Mouse (Mus musculus): ENCODE results near the gene Fastkd3.
"Not testable (repeated sequence)": the region's sequence is repeated elsewhere in the genome, so short reads cannot be mapped to it uniquely, and the experiment has no call there.

The Fastkd3 gene

DNA sequence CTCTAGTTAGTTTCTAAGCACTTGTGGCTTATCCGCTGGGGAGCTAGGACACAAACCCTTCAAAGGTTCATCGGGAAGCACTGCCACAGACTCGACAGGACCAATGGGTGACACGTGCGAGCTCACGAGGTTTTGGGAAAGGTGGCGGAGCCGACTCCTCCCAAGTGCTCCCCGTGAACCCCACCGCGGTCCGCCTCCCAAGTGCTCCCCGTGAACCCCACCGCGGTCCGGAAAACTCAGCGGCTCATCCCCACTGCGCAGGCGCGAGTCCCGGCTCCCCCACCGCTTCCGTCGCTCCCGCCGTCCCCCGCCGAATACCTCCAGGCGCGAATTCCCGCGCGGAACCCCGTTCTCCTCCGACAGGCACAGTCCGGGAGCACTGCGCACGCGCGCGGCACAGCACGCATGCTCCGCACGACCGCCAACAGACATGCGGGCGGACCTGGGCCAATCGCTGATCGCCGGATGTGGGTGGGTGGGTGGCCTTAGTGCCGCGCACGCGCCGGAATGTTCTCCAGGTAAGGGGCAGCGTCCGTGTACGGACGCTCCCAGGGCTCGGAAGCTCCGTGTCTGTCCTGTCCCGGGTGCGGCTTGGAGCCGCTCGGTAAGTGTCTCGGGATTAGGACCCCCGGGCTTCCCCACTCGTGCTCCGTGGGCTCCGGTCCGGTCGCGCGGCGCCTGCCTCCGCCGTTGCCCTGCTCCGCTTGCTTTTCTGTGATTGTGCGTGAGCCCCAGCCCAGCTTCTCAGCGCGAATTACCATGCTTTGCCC is at the start of gene Fastkd3, which contains the start of gene Mtrr:
Gene Fastkd3 (plus strand): TSS at position 488 of the 770 bp plus-strand sequence.
Gene Mtrr (minus strand): TSS at position 403 of the 770 bp plus-strand sequence.
- peak; percentile 95 to 97 for DNase-seq

DNA sequence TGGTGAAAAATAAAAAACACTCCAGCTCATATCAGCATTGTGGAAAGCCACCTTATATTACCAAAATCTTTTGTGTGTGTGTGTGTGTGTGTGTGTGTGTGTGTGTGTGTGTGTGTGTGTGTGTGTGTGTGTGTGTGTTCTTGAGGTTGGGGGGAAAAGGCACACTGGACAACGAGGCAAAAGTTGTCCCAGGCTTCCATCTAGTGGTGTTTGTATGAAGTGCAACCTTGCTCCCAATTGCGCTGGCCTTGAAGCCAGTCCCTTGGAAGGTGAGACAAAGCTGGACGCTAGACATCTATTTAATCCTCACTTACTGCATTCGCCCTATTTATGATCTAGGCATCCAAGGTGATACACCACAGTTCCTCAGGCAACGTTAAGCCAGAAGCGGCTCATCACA is 28.6 kb upstream of the Fastkd3 start:
- DNase-seq, result not testable (repeated sequence)

DNA sequence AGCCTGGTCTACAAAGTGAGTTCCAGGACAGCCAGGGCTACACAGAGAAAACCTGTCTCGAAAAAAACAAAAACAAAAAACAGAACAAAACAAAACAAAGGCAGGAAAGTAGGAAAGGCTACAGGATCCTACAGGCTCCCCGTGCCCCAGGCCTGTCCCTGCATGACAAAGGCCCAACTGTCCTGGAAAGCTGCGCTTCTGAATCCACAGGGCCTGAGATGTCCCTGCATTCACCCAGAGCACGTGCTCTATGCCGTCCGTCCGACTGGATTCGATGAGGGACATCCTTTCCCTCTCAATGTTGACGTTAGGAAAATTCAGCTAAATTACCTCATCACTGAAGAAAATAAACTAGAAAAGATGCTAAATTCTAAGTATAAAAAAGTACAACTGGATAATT is 13.9 kb upstream of the Fastkd3 start:
- no peak for DNase-seq

GRCm38 (mm10) chr13:68568548-68568947 is 13.5 kb upstream of the Fastkd3 start:
- DNase-seq, result no peak

- DNase-seq, result peak in 1 of 2 experiments; percentile 25
Measured at GRCm38 (mm10) chr13:68569589-68570336, 12.3 kb upstream of the Fastkd3 start.

DNA sequence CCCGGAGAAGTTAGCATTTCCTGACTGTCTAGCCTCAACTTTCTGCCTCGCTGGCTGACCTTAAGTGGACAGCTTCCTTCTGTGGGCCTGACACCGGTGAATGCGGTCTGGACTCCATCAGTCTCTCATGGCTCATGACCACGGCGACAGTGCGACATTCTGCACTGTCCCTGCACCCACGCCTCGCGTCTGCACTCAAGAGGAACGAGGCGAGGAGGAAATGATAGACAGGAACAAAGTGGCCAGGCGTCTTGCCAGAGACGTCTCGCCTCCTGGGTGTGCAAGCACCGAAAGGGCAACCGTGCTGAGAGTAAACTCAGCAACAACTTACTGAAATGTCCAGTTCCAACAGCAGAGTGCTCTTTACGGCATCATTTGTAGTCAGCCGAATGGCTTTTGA is 9.8 kb upstream of the Fastkd3 start:
- DNase-seq, result no peak

- DNase-seq, result no peak
Measured at GRCm38 (mm10) chr13:68572966-68573913, 8.8 kb upstream of the Fastkd3 start.

- no peak for DNase-seq
Measured at GRCm38 (mm10) chr13:68574398-68574797, 7.6 kb upstream of the Fastkd3 start.

DNA sequence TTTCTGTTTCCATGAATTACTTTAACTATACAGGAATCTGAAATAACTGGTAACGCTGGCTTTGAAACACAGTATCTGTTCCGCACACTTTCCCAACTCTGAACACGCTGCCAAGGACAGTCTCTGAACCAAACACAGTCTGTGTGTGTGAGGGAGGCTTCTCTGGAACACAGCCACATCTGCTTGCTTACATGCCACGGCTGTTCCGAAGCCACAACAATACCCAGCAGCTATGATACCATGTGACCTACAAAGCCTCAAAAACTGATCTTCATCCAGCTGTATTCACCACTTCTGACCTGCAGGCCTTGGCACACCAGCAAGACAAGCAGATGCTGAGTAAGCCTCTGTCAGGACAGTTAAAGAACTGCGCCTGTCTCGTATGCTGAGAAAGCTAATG is 4.1 kb upstream of the Fastkd3 start:
- DNase-seq, result no peak

DNA sequence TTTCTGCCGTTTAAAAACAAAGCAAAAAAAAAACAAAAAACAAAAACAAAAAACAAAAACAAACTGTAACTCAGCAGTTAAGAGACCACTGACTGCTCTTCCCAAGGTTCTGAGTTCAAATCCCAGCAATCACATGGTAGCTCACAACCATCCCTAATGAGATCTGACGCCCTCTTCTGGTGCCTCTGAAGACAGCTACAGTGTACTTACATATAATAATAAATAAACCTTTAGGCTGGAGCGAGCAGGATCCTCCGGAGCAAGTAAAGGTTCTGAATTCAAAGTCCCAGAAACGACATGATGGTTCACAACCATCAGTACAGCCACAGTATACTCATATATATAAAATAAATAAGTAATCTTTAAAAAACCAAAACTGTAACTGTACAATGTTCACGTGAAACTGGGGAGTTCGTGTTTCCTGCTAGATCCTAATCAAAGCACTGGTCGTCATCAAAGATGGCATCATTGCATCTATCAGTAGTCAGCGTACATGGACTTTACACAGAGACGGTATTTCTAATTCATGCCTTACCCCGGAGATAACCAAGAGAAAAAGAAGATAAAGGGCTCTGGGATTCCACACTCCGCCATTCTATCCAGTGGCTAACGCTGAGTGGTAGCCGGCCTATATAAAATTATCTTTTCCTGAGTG is 821 bp upstream of the Fastkd3 start:
- no peak for DNase-seq

GRCm38 (mm10) chr13:68582517-68582780 is 415 bp downstream of the Fastkd3 start:
- peak in 1 of 2 experiments; percentile 13 for DNase-seq

DNA sequence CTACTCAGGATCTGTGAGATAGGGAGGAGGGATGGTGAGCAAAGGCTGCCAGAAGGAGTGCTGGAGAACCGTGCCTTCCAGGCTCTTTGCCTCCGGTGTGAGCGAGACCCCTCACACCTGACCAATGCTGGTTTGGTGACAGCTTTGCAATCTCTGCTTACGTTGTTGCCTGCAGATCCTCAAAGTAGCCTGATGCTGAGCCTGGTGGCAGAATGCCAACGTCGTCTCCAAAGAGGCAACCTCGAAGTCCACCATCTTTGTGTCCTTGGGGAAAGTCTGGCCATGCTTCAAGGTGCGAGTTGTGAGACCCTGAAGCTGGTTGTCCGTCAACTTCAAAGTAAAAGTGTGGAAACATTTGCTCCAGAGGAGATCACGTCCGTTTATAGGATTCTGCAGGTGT is 1.9 kb downstream of the Fastkd3 start:
- DNase-seq, result no peak

DNA sequence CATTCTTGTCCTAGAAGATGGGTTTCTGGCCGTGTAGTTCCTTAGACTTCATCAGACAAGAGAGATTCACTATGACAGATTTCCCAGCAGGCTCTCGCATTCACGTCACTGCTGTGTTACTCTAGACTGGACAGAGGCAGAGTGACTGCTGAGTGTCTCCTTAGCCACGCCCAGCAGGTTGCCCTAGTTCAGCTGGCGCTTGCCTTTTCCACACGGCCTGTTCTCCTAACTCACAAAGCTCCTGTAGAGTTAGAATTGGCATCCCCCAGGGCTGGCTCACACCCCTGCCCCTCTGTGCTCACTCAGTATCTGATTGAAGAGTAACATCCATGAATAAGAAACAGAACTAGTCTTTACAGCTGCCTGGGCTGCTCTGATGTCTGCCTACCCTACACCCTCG is 3.4 kb downstream of the Fastkd3 start:
- DNase-seq, result no peak

- no peak for DNase-seq
Measured at GRCm38 (mm10) chr13:68588352-68588751, 6.3 kb downstream of the Fastkd3 start.

GRCm38 (mm10) chr13:68593797-68594196 is 11.8 kb downstream of the Fastkd3 start:
- no peak for DNase-seq

DNA sequence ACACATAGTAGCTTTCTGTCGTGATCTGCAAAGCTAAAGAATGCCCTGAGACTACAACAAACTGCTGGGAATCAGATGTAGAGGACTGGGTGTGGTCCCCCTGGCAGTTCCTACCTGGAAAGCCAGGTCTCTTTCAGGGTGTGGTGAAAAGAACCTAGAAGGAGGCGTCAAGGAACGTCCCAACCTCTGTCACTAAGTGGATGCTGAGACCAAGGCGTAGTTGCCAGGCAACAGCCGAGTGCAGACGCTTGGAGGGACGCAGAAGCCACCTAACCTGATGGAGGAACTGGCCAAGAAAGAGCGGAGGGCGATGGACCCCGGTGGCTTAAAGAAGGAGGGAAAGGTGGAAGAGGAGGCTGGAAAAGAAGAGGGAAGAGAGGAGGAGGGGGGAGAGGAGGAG is 15.2 kb downstream of the Fastkd3 start, which contains the start of gene 1700001L19Rik:
Gene 1700001L19Rik (plus strand): TSS at position 223 of the 400 bp plus-strand sequence.
- no peak for DNase-seq

GRCm38 (mm10) chr13:68597667-68598066 is 15.6 kb downstream of the Fastkd3 start:
- no peak for DNase-seq

GRCm38 (mm10) chr13:68598953-68599352 is 16.9 kb downstream of the Fastkd3 start:
- no peak for DNase-seq

GRCm38 (mm10) chr13:68601184-68601583 is 19.1 kb downstream of the Fastkd3 start:
- DNase-seq, result no peak

DNA sequence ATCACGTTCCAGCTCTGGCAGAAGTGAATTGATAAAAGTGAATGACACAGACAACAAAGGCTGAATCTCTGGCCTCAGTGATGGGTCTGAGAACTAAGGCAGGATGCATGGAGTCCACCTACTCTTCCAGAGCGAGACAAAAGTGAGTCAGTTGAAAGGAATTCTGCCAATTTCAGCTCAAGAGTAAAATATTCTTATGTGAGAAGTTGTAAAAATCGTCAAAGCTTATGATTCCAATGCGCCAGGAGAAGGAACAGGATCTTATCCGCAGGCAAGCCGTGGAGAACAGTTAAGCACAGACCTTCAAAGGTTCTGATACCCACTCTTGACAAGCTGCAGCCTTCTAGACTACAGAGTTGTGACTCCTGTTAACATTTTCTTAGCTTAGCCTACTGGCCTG is 21.1 kb downstream of the Fastkd3 start:
- DNase-seq, result no peak

GRCm38 (mm10) chr13:68605689-68606126 is 23.7 kb downstream of the Fastkd3 start:
- DNase-seq, result no peak

DNA sequence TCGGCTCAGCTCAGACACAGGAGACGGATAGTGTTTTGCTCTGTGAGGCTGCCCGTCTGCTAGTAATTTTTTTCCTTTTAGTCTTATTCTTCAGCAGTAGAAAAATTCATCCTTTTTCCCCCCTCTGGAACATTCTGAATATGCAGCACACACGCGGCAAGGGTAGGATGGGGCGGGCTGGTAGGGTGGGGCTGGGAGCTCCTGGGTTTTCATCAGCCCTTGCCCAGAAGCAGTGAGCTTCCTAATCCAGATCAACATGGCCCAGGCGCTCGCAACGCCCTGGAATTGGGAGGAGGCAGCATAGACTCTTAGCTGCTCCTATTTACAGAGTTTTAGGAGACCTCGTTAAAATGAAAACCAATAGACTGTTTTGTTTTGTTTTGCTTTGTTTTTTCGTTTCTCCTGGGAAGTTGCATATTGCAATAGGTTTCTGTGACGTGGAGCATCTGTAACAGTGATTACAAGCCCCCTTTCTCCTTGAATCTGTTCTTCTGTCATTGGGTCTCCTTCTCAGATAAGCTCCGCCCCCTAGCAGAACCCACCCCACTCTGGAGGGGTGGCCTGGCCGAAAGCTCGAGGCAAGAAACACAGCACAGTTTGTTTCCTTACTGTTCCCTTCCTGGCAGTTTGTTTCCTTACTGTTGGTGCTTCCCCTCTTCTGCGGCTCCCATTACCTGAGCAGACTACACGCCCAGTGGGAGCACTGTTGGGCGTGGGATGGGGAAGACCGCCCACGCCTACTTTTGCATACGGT is 25.8 kb downstream of the Fastkd3 start:
- DNase-seq, result no peak
